Mouse (Mus musculus) cerebellum, postnatal 25 days (tissue): Measurements from ENCODE around the gene Spin2g.
"Not testable (repeated sequence)": the region's sequence is repeated elsewhere in the genome, so short reads cannot be mapped to it uniquely, and the experiment has no call there.

Experiments
- DNase-seq, 2 experiments: peaks; one replicate each; pipeline ENCODE4 v3.0.0; 2021; ENCODE audit warnings: mixed read lengths in 2 of 2

Gene Spin2g

GRCm38 (mm10) chrX:34238633-34239032, at the start of gene Spin2g:
Gene Spin2g (minus strand): TSS chrX:34238733.
- not testable (repeated sequence) for DNase-seq
